Mouse (Mus musculus) myocyte (in vitro differentiated cells): ENCODE data around the gene Gm9972.

Source experiments
- CEBPB ChIP-seq: IDR thresholded peaks from 2 replicates; pipeline ENCODE4 v1.6.1; 2011; ENCODE audit warnings: mild to moderate bottlenecking, moderate library complexity; ENCODE audit not compliant: poor library complexity, insufficient read depth, severe bottlenecking
- MAX ChIP-seq: IDR thresholded peaks from one replicate; pipeline ENCODE4 v1.6.1; 2011; ENCODE audit warnings: low read depth, mild to moderate bottlenecking, control low read depth
- MYOD1 ChIP-seq, 3 experiments: IDR thresholded peaks; one replicate each; pipeline ENCODE4 v1.6.1; 2011; ENCODE audit warnings: control low read depth in 2 of 3, low read depth in 2 of 3, mild to moderate bottlenecking in 2 of 3, moderate library complexity in 1 of 3; ENCODE audit not compliant: insufficient read length in 2 of 3, control insufficient read depth in 1 of 3
- MYOG ChIP-seq, 3 experiments: IDR thresholded peaks; one replicate each; pipeline ENCODE4 v1.6.1; 2011; ENCODE audit warnings: control low read depth in 2 of 3, low read depth in 2 of 3, mild to moderate bottlenecking in 2 of 3; ENCODE audit not compliant: insufficient read length in 2 of 3, control insufficient read depth in 1 of 3, insufficient read depth in 1 of 3
- POLR2A ChIP-seq: IDR thresholded peaks from one replicate; pipeline ENCODE4 v1.6.1; 2011; ENCODE audit warnings: low read depth, mild to moderate bottlenecking, control low read depth, moderate library complexity; ENCODE audit not compliant: insufficient read length
- POLR2AphosphoS2 ChIP-seq: IDR thresholded peaks from one replicate; pipeline ENCODE4 v1.6.1; 2011; ENCODE audit warnings: low read depth, control low read depth; ENCODE audit not compliant: insufficient read length
- SRF ChIP-seq: IDR thresholded peaks from one replicate; pipeline ENCODE4 v1.6.1; 2011; ENCODE audit warnings: low read depth; ENCODE audit not compliant: control insufficient read depth, insufficient read length
- TCF12 ChIP-seq: IDR thresholded peaks from one replicate; pipeline ENCODE4 v1.6.1; 2011; ENCODE audit warnings: mild to moderate bottlenecking, control low read depth; ENCODE audit not compliant: poor library complexity, insufficient read depth, severe bottlenecking
- USF1 ChIP-seq: IDR thresholded peaks from one replicate; pipeline ENCODE4 v1.6.1; 2011; ENCODE audit warnings: low read depth, mild to moderate bottlenecking, control low read depth, moderate library complexity

GRCm38 (mm10) chr11:43035446-43035845 lies at the start of gene Gm9972:
- TF ChIP-seq POLR2AphosphoS2 = no peak
- no peak for TF ChIP-seq POLR2A
- no peak for TF ChIP-seq MYOD1 (IDR thresholded peaks at IDR 0.05; ENCODE audit: control insufficient read depth in 1 of 3, insufficient read length in 2 of 3, low read depth in 2 of 3)
- TF ChIP-seq TCF12 = no peak
- no peak for TF ChIP-seq MAX
- TF ChIP-seq CEBPB = no peak
- no peak for TF ChIP-seq MYOG (IDR thresholded peaks at IDR 0.05; ENCODE audit: control insufficient read depth in 1 of 3, insufficient read depth in 1 of 3, insufficient read length in 2 of 3, low read depth in 2 of 3)
- no peak for TF ChIP-seq SRF
- TF ChIP-seq USF1 = no peak
